Comparison of ENCODE assay signal across 25 mouse cellular contexts in the genomic region with DNA sequence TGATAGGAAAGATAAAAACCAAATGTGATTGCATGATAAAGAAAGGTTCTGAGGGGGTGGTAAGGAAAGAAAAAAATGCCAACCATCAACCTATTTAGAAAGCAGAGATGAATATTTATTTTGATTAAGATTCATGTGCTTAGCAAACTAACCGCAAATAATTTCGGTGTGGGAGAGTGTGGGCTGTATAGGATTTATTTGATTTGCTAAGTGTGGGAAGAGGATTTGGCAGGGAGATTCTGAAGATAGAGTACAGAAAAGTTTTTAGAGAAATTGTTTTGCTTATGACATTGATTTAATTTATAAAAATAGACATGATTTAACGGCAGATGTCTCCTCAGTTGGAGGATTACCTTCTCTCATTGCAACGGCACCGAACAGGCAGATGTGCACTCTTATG.
A peak's percentile ranks its signal among the peaks of the same experiment; 100 is the strongest.
DNase-seq lines count a peak whose midpoint lies in the region; ATAC-seq lines count a peak whose summit lies in the region.
"Had no signal": no experiment of that assay in that cellular context is flagged by ENCODE, and none has a peak within 500 bp of the region (broad histone marks: within the 10 kb centered on the region; RNA-seq: fewer than 3 reads in every experiment).

No protein-coding gene starts in this region.

- no peak for DNase-seq in frontal cortex, postnatal 14 days (ENCODE audit: low spot score in 2 of 2)
- peak; percentile 33 for DNase-seq in layer of hippocampus, adult 9-11 months
- no peak for DNase-seq in layer of hippocampus, postnatal 25 days (ENCODE audit: extremely low spot score in 1 of 2, low spot score in 1 of 2)
- DNase-seq in right cerebral cortex, adult 18-20 months, result peak; percentile 21
- DNase-seq in right cerebral cortex, postnatal 10 days (ENCODE audit: low spot score in 2 of 2), result no peak
- DNase-seq: adrenal gland, adult 8-10 months; cerebellum, adult 8-10 months; cerebellum, postnatal 25 days; gastrocnemius, postnatal 10 days; kidney, adult 11 months; kidney, postnatal 25 days; liver, postnatal 0 days; thymus, adult 2 months; thymus, postnatal 36 days had no signal

- peak overlapping the region; percentile 87 for H3K27ac ChIP-seq in stomach, embryonic 16.5 days (ENCODE audit: low read length)
- H3K27ac ChIP-seq in hindbrain, embryonic 13.5 days, result no peak overlapping the region
- H3K27ac ChIP-seq: heart, embryonic 10.5 days; liver, embryonic 12.5 days; midbrain, embryonic 15.5 days; neural tube, embryonic 12.5 days had no signal

- H3K36me3 ChIP-seq in stomach, embryonic 16.5 days (ENCODE audit: control insufficient read depth, insufficient read depth, low read length), result no peaks in the 10 kb centered on the region
- H3K36me3 ChIP-seq in hindbrain, embryonic 13.5 days, result no peaks in the 10 kb centered on the region
- H3K36me3 ChIP-seq: G1E; heart, embryonic 10.5 days; liver, embryonic 12.5 days; midbrain, embryonic 10.5 days; midbrain, embryonic 15.5 days; neural tube, embryonic 12.5 days had no signal

- H3K4me2 ChIP-seq in stomach, embryonic 16.5 days (ENCODE audit: low read depth, low read length), result no peak overlapping the region
- H3K4me2 ChIP-seq in hindbrain, embryonic 13.5 days, result no peak overlapping the region
- H3K4me2 ChIP-seq: liver, embryonic 12.5 days; midbrain, embryonic 15.5 days; neural tube, embryonic 12.5 days had no signal

- ATAC-seq in frontal cortex, adult (ENCODE audit: low TSS enrichment), result peak; percentile 75
- ATAC-seq in stomach, embryonic 16.5 days (ENCODE audit: insufficient read depth, low FRiP score), result no peak
- no peak for ATAC-seq in hindbrain, embryonic 13.5 days (ENCODE audit: low FRiP score)
- ATAC-seq: forebrain, embryonic 16.5 days; liver, embryonic 12.5 days; liver, postnatal 0 days; midbrain, embryonic 15.5 days had no signal

- H3K9me3 ChIP-seq in stomach, embryonic 16.5 days (replicated peaks; ENCODE audit: control insufficient read depth, low read length), result no peaks in the 10 kb centered on the region
- no peaks in the 10 kb centered on the region for H3K9me3 ChIP-seq in hindbrain, embryonic 13.5 days
- H3K9me3 ChIP-seq: G1E; heart, embryonic 10.5 days; liver, embryonic 12.5 days; midbrain, embryonic 10.5 days; midbrain, embryonic 15.5 days; neural tube, embryonic 12.5 days had no signal

- no peak overlapping the region for H3K9ac ChIP-seq in stomach, embryonic 16.5 days (ENCODE audit: low read length)
- H3K9ac ChIP-seq in hindbrain, embryonic 13.5 days, result no peak overlapping the region
- H3K9ac ChIP-seq: liver, embryonic 12.5 days; liver, postnatal 0 days; midbrain, embryonic 15.5 days; neural tube, embryonic 12.5 days had no signal

- 57% methylated on average over 5 of the region's 5 CpGs for WGBS in stomach, embryonic 16.5 days
- 86% methylated on average over 5 of the region's 5 CpGs for WGBS in hindbrain, embryonic 13.5 days

- no peak overlapping the region for H3K4me3 ChIP-seq in stomach, embryonic 16.5 days (replicated peaks; ENCODE audit: low read length)
- H3K4me3 ChIP-seq in hindbrain, embryonic 13.5 days, result no peak overlapping the region
- H3K4me3 ChIP-seq: erythroblast, embryonic 14.5 days; heart, embryonic 10.5 days; liver, embryonic 12.5 days; midbrain, embryonic 10.5 days; midbrain, embryonic 15.5 days; neural tube, embryonic 12.5 days had no signal

- no peaks in the 10 kb centered on the region for H3K27me3 ChIP-seq in stomach, embryonic 16.5 days (ENCODE audit: control insufficient read depth, insufficient read depth, low read length)
- no peaks in the 10 kb centered on the region for H3K27me3 ChIP-seq in hindbrain, embryonic 13.5 days
- H3K27me3 ChIP-seq: liver, embryonic 12.5 days; neural tube, embryonic 12.5 days had no signal

- peaks cover 3% of the 10 kb centered on the region; the same call in 1 of the 2 replicates for H3K4me1 ChIP-seq in stomach, embryonic 16.5 days (ENCODE audit: control insufficient read depth, insufficient read depth, low read length)
- no peaks in the 10 kb centered on the region for H3K4me1 ChIP-seq in hindbrain, embryonic 13.5 days (replicated peaks)
- H3K4me1 ChIP-seq: heart, embryonic 10.5 days; liver, embryonic 12.5 days; midbrain, embryonic 10.5 days; midbrain, embryonic 15.5 days; neural tube, embryonic 12.5 days had no signal

Comparison
In these comparisons a context has a peak if more than half of its experiments do, and no peak if none do; other contexts are left out.
1. DNase-seq: peak in layer of hippocampus, adult 9-11 months (single experiment) and right cerebral cortex, adult 18-20 months (single experiment); none in frontal cortex, postnatal 14 days (0 of 2), layer of hippocampus, postnatal 25 days (0 of 2) and right cerebral cortex, postnatal 10 days (0 of 2).